Mouse (Mus musculus) liver, postnatal 0 days (tissue): ENCODE measurements at regions not wholly inside any gene's neighbourhood (a gene's known extent, or its start where the extent isn't known, plus 50 kb on each side); places are given as distances from the start of the nearest gene placed in this dataset.

Experiments
- CTCF ChIP-seq: sonication (generic); IDR thresholded peaks from 2 replicates; pipeline ENCODE4 v1.5.1; 2016; ENCODE audit warnings: antibody characterized with exemption, low read depth
- EP300 ChIP-seq: IDR thresholded peaks from 2 replicates; pipeline ENCODE4 v1.6.1; 2016; ENCODE audit warnings: antibody characterized with exemption, low read depth, mild to moderate bottlenecking

- TF ChIP-seq CTCF: no peak
- TF ChIP-seq EP300: no peak
Measured at GRCm38 (mm10) chr5:126954189-126954588, 287.4 kb upstream of the Tmem132c start.
